In genomic region chr3:88057030-88057429, GRCm38 (mm10) we compare ENCODE assay signal across 1 mouse cellular context.
TF ChIP-seq lines count a peak whose summit lies in the region.

No protein-coding gene starts in this region.

TF ChIP-seq in MEL, 35 proteins besides CTCF, POLR2A, EP300 and RAD21:
- TF ChIP-seq USF1 (IDR thresholded peaks at IDR 0.05; ENCODE audit: low read depth, low read length) = no peak
- no peak for TF ChIP-seq GABPA (IDR thresholded peaks at IDR 0.05; ENCODE audit: low read depth, low read length)
- no peak for TF ChIP-seq ZKSCAN1 (IDR thresholded peaks at IDR 0.05; ENCODE audit: low read depth, low read length)
- TF ChIP-seq MEF2A (IDR thresholded peaks at IDR 0.05; ENCODE audit: extremely low read depth, insufficient replicate concordance, low read depth, low read length, poor library complexity, severe bottlenecking) = no peak
- peak; percentile 73 for TF ChIP-seq POLR2AphosphoS2 (IDR thresholded peaks at IDR 0.05; ENCODE audit: low read length)
- 0 out of 2 replicates have a peak, but pooled peaks have one; percentile 18 for TF ChIP-seq ZMIZ1 (IDR thresholded peaks at IDR 0.05; ENCODE audit: low read depth, low read length)
- TF ChIP-seq UBTF (IDR thresholded peaks at IDR 0.05; ENCODE audit: borderline replicate concordance, insufficient read depth, low read depth, low read length) = no peak
- no peak for TF ChIP-seq HCFC1 (IDR thresholded peaks at IDR 0.05; ENCODE audit: low read depth, low read length)
- TF ChIP-seq SIN3A (IDR thresholded peaks at IDR 0.05; ENCODE audit: low read length) = no peak
- no peak for TF ChIP-seq USF2 (IDR thresholded peaks at IDR 0.05; ENCODE audit: borderline replicate concordance in 1 of 2, insufficient read depth in 1 of 2, low read depth in 1 of 2, low read length in 2 of 2)
- TF ChIP-seq RCOR1 (IDR thresholded peaks at IDR 0.05; ENCODE audit: low read depth, low read length) = no peak
- no peak for TF ChIP-seq POLR2AphosphoS5 (IDR thresholded peaks at IDR 0.05; ENCODE audit: borderline replicate concordance, low read depth, low read length)
- TF ChIP-seq MYC (IDR thresholded peaks at IDR 0.05; ENCODE audit: low read depth, low read length) = no peak
TF ChIP-seq in MEL: peak in this region for 2.
